Mouse (Mus musculus): ENCODE data around the gene Fundc2. TPM values are rescaled to one million over a fixed set of nuclear protein-coding genes. Genes with fewer than 3 reads are reported as not detected.

The Fundc2 gene
- 10 to 100 TPM; 20.5 to 35.3 TPM for total RNA-seq (2023)

DNA sequence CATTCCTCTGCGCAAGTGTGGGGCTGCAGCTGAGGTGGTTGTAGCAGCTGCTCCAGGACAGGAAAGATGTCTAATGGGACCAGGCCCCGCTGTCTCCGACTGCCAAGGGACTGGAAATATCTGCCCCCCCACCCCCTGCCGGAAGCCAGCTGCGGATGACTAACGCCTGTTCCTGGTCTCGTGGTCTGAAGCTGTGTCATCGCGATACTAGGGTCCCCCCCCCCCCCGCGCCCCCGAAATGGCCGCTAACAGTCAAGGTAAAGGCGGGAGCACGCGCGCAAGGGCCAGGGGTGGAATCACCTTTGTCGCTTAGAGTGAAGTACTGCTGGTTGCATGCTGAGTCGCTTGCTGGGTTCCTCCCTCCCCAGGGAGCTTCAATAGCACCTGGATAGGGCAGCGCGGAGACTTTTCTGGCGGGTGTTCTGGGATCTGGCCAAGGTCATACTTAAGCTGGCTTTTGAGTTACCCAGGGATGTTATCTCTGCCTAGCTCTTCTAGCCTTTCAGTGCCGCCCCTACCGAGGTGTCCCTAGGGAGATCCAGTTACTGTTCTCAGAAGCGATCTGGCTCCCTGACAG lies at the start of gene Fundc2, which contains the start of gene F8:
Gene Fundc2 (plus strand): TSS at position 205 of the 577 bp plus-strand sequence.
Gene F8 (minus strand): TSS at position 421 of the 577 bp plus-strand sequence.

GRCm38 (mm10) chrX:75415936-75416785 lies 34.0 kb downstream of the Fundc2 start, which contains the start of the genes Cmc4, Mtcp1 and Brcc3:
Gene Cmc4 (minus strand): TSS chrX:75416584.
Gene Mtcp1 (minus strand): TSS chrX:75416588.
Gene Brcc3 (plus strand): TSS chrX:75416628.

Other genes starting within 250 kb of the Fundc2 start
- not detected for gene Smim9, start 218.6 kb upstream of the Fundc2 start, total RNA-seq (2023)
- gene F8, start 216 bp downstream of the Fundc2 start, total RNA-seq (2023) = under 1 TPM; 0.46 to 0.62 TPM
- gene Cmc4, start 34.2 kb downstream of the Fundc2 start, total RNA-seq (2023) = 10 to 100 TPM in 1 of 2 experiments, 1 to 10 TPM in 1; 9.5 to 14.3 TPM
- 10 to 100 TPM; 17.7 to 21.0 TPM for gene Mtcp1, start 34.2 kb downstream of the Fundc2 start, total RNA-seq (2023)
- gene Brcc3, start 34.2 kb downstream of the Fundc2 start, total RNA-seq (2023) = 10 to 100 TPM; 20.1 to 28.1 TPM
- gene Vbp1, start 131.9 kb downstream of the Fundc2 start, total RNA-seq (2023) = 10 to 100 TPM; 63.1 to 67.8 TPM
- gene Rab39b, start 195.8 kb downstream of the Fundc2 start, total RNA-seq (2023) = under 1 TPM in 1 of 2 experiments, not detected in 1; 0.15 TPM